Mouse (Mus musculus) erythroblast, embryonic 14.5 days (primary cell): Measurements from ENCODE around the gene Trim29.

Experiments
- GATA1 ChIP-seq: IDR thresholded peaks from 2 replicates; pipeline ENCODE4 v1.6.1; 2012; ENCODE audit warnings: low read length, inconsistent platforms, mixed read lengths
- TAL1 ChIP-seq: IDR thresholded peaks from 3 replicates; pipeline ENCODE4 v1.6.1; 2012; ENCODE audit warnings: low read length, inconsistent platforms, mixed read lengths

GRCm38 (mm10) chr9:43309087-43309872 lies 1.4 kb upstream of the Trim29 start:
- TF ChIP-seq GATA1 (no peak), TAL1 (no peak)
